Mouse (Mus musculus) thymus, postnatal 25 days (tissue): Measurements from ENCODE around the gene Fah.

Experiments used
- DNase-seq: peaks from one replicate; pipeline ENCODE4 v3.0.0; 2022

Gene Fah

DNA sequence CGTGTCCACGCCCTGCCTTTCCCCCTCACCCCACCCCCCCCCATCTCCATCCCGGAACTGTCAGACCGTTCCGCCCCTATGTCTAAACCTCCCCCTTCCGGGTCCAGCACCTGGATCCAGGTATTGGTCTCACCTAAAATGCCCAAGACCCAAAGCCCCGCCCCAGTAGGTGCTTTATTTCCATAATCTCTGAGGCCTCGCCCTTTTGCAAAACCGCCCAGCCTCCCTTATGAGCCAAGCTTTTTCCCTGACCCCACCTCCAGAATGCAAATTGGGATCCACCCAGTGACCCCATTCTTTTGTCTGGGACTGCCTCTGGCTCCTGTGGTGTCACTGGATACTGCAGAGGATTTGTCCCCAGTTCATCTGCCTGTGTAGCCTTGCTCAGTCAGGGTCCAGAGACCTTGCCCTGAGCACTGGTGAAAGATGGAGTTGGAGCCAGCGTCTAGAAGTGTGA lies at the start of gene Fah:
TSS of gene Fah (minus strand) at position 430 of the 457 bp plus-strand sequence.
- no peak for DNase-seq

DNA sequence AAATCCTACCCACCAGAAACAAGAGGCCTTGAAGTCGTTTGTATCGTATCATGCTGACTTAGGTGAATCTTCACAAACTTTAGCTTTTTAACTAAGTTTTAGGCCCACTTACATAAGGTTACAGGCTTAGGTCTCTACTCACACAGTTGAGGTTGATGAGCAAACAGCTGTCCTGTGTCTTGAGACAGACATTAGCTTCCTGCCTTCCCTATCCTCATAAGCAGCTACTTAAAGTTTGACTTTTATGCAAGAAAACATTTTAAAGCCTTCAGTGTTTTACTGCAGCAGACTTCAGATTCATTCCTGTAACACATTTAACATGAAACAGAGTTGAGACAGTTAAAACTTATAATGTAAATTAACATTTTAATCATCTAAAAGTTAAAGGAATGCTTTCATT lies 46.2 kb upstream of the Fah start:
- no peak for DNase-seq

DNA sequence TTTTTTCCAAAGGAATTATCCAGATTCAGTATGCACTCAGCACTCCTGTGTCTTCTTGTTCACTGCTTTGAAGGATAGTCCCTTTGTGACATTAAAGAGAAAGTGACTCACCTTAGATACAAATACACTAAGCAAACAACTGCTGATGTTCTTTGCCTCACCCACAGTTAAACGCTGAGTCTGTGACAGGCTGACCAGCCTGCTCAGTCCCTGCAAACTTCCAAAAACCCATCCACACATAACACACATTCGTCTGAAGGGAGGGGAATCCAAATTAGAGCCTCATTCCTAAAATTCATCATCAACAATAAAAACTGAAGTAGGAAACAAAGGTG lies 45.4 kb upstream of the Fah start:
- DNase-seq, result no peak

DNA sequence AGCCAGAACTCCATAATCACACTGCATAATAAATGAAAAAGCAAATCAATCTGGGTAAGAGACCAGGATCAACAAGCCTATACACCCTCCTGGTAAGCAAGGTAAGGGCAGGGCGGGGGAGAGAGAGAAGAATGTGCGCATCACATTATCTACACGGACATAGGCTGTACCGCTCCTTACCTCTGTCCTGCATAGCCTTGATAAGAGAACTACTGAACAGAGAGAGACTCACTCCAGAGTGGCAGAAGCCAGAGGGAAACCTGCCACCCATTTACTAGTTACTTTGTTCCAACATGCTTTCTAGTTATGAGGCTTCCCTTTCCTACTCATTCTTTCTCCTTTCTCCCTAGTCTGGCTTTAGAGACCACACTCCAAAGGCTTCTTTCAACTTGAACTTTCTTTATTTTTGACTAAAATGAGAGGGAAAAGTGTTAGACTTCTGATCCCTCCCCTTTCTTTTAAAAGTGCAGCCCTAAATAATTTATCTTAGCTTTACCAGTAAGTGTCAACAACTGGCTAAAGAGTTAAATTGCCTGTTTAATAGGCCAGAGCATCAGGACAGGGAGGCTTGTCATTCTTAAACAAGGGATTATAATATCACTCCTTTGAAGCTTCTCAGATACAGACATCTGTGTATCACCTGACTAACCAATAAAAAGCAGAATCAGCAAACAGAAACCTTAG lies 44.9 kb upstream of the Fah start:
- DNase-seq, result no peak

DNA sequence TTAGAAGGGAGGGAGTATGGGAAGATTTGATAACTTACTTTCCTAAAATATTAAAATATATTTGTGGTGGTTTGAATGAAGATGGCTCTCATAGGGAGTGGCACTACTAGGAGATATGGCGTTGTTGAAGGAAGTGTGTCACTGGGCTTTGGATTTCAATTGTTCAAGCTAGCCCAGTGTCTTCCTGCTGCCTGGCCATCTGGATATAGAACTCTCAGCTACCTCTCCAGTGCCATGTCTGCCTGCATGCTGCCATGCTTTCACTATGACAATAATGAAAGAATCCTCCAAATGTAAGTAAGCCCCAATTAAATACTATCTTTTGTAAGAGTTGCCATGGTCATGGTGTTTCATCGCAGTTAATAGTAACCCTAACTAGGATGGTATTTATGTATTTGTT lies 42.5 kb upstream of the Fah start:
- DNase-seq, result no peak

DNA sequence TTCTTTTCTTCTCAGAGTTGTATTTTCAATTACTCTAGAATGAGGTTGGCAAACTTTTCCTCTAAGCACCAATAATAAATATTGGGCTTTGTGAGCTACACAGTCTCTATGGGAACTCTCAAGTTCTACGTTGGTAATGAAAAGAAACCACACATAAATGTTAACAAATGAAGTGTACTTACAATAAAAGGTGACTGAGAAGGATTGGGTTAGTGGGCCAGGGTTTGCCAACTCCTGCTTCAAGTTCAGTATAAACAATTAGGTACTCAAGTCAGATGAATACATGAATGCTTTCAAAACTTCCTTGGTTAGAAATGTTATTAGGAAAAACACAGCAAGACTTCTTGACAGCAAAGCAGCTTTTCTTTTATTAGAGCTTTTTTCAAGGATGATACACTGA lies 39.7 kb upstream of the Fah start:
- DNase-seq, result no peak

DNA sequence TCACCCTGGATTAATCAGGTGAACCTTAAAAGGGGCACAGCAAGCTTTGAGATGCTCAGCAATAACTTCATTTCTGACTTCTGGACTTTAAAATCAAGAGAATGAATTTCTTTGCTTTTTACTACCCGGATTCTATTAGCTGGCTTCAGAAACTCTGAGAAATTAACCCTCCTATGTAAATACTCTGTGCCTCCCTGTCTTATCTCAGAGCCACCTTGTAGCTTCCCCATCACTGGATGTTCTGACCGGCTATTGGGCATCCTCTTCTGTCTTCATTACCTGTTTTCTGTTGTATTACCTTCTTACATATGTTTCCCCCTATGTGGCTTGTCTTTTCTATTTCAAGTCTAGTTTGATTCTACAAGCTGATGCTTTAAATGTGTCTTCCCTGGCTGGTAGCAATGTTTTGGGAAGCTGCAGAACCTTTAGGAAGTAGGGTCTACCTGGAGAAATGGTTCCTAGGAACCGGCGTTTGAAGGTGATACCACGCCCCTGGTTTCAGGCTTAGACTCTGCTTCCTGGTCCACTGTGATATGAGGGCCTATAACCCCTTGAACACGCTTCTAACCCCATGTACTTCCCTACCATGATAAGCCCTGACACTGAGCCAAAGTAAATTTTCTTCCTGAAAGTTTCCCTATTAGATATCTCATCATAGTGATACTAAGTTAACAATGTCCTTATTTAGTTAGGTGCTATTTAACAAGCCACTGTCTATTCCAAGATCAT lies 36.9 kb upstream of the Fah start:
- no peak for DNase-seq

DNA sequence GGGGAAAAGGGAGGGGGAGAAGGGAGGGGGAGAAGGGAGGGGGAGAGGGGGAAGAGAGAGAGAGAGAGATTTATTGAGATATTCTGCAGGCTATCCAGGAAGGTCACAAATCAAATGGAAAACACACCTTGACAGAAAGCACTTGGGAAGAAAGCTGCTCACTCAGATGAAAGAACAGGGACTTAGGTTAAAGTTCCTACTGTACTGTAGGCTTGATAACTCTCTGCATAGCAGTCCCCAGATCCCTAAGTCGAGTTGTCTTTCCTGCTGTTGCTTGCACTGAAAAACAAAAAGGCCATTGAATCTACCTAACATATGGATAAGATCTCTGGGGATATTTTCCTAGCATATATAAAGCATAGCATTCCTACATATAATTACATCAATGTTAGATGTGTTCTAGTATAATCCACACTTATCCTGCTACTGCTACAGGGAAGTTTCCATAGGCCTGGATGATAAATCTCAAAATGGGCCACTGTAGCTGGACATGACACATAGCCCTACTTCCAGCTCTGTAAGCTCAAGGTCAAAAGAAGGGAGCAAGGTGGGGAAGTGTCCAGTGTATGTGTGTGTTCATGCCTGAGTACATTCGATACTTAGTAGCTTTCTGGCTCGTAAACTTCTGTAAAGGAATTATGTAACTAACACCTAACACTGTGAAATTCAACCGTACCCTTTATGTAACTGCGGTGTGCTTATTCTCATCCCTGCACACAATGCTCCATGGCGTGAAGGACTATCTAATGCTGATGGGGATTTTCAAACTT lies 35.8 kb upstream of the Fah start:
- DNase-seq, result no peak

DNA sequence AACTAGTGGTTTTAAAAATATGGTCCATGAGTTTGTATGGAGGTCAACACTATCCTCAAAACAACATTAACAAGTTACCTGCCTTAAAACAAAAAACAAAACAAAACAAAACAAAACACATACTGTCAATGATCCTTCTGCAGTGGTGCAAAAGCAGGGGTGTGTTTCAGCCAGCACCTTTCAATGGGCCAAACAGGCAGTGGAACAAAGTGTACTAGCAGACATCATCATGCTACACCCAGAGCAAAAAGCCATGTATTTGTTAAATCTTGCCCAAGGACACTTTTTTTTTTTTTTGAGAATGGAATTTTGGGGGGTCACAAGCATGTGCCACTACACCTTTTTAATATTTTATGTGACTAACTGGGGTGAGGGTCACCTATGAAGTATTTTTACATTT lies 30.4 kb upstream of the Fah start:
- no peak for DNase-seq

DNA sequence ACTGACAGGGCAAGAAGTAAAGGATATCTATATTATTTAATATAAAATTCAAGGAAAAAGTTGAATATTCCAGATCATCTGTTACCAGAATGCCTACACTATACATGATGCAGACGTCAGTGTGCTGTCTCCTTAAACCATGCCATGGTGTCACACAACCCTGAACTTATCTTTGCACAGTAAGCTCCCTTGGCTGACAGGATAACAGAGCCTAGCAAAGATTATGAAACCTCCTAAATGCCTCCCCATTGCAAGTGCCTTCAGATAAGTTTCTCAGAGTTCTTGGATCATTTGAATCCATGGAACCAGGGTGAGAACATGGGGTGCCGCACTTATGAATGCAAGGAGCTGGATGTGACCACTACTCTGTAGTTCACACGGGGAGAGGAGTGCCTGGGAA lies 25.4 kb upstream of the Fah start:
- DNase-seq, result no peak

DNA sequence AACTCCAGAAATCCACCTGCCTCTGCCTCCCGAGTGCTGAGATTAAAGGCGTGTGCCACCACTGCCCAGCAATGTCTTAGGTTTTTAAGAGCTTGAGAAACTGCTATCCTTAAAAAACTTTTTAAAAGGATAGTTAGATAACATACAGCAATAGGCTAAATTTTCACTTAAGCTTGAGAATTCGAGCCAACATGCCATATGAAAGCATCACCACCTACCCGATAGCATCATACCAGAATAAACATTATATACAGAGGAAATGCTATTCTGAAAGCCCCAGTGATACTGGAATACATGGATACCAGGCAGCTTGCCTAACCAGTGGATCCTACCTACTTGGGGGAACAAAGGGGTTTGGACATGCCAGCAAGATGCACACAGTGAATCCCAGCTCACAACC lies 17.2 kb upstream of the Fah start:
- no peak for DNase-seq

DNA sequence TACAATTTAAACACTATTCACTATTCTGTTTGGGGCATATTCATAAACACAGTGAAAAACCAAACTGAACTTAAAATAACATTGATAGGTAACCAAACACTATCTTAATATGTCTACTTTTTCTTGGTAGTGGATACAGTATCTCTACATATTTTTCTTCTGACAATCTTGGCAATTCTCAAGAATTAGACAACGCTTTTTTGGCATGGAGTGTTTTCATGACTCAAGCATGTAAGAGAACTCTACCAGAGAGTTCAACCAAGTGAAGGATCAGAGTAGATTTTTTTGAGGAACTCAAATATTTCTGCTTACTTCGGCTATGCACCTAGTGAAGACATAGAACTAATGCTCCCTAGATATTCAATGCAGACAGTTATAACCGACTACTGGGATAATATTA lies 14.4 kb upstream of the Fah start:
- no peak for DNase-seq

DNA sequence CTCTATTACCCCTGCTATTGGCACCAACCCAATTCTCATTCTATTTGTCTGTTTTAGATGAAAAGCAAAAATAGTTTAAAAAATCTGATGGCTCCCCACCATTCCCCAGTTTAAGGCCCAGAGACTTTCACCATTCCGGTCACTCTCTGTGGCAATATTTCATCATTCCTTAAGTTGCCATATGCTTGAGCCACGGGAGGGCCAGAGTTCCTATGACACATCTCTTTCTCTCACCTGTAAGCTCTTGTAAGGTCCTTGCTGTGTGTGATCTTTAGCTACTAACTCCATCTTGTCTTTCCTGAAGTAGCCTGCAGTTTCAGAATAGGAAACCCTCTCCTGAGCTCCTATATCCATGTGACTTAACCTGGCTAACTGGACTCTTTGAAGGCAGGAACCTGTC lies 12.4 kb upstream of the Fah start:
- DNase-seq, result no peak

DNA sequence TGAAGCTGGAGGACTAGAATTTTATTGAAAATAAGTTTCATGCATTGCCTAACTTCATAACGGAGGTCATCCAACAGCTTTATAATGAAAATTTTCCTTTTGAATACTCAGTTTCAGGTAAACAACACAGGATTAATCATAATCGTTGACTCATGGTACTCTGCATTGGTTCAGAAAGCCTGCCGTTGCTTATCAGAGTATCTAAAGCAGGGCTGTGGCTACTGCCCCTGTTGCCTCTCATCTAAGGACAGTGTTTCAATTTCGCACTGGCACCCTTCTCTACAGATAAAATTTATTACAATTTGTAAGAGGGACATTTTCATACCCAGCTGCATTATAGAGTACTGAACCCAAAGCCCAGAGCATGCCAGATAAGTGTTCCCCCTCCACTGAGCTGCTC lies 5.9 kb upstream of the Fah start:
- no peak for DNase-seq

DNA sequence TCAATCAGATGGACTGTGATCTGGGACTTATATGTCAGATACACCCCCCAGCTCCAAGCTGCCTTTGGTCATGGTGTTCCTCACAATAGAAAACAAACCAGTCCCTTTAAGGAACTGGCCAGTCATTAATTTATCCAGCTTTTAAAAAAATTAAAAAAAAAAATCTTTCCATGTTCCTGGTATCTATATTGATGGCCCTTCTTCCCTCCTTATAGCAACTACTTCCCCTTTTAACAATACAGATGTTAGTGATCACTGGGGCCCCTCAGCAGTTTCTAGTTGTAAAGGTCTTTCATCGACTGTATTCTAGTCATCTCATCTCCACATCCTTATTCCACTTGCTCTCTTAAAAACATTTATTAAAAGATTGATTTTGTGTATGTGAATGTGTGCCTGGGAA lies 5.1 kb upstream of the Fah start:
- no peak for DNase-seq

DNA sequence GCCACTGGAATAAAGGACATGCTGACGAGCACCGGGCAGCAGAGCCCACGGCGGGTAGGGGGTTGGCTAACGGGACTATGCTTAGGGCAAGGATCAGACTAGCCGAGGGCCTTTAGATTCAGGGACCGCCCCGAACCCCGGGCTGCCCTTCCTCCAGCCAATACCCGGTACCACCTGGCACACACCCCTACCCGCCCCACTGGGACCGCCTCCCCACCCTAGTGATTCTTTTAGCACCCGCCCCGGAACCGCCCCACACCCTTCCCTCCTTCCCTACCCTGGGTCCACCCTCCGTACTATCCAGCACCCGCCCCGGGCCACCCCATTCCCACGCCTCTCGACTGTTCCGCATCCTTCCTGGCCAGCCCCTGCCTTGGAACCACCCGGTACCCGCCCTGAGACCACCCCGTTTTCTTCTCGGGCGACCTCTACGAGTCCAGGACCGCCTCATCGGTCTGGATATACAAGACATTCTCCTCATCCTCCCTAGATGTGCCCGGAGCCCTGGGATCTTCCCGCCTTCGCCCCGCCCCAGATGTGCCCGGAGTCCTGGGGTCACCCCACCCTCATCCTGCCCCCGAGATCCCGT lies 724 bp downstream of the Fah start:
- peak; percentile 33 for DNase-seq

DNA sequence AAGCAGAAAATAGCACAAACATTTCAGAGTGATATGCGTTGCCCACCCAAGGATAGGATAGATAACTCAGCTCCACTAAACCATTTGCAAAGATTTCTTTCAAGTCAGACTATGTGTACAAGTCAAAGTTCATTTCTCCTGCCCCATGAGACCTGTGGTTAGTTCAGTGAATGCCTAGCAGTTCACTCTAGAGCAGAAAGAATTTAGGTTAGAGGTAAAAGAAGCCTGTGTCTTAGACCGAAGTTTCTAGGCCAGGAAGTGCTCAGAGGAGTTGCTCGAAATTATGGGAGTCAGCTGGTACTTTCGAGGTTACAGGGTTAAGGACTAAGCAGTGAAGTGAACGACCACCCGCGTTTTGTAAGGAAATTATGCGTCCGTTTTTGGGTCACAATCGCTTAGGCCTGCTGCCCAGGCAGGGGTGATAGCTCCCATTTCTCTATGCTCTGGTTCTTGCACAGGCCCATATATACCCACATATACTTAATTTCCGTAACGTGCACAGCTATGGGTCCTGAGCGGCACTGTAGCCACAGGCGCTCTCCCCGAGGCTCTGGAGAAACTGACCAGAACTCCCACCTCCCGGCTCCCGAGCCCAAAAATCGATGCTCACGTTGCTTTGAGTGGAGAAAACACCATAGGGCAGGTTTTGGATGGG lies 1.4 kb downstream of the Fah start:
- peak; percentile 2 for DNase-seq

DNA sequence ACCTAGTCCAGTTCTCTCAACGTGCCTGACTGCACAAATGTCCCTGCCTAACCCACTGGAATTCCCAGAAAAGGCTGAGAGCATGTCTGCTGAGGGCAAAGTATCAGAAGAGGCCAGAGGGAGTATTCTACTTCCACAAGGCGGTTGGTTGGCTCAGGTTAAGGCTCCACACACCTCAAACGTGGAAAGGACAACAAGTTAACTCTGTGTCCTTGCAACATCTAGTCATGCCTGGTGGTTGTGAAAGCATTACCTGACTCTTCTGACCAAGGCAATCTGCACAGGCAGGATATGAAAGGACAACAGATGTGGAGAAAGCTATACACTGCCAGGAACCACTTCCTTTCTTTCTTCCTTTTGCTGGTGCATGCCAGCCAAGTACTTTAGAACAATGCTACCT lies 2.0 kb downstream of the Fah start:
- no peak for DNase-seq

DNA sequence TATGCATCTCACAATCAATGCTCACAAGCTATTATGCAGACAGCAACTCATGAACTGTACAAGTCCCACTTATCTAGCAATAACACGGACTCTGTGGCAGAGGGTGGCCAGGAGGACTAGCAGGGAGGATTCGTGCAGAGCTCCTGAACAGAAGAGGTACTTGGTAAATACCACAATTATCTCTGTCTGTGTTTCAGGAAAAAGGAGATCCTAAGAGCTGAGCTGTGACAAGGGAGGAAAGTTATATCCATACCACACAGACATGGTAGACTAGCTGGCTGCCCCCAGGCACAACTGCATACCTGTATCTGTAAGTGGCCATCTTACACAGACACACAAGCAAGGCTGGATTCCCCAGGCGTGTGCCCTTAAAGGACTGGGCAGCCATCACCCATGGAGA lies 5.2 kb downstream of the Fah start:
- no peak for DNase-seq

DNA sequence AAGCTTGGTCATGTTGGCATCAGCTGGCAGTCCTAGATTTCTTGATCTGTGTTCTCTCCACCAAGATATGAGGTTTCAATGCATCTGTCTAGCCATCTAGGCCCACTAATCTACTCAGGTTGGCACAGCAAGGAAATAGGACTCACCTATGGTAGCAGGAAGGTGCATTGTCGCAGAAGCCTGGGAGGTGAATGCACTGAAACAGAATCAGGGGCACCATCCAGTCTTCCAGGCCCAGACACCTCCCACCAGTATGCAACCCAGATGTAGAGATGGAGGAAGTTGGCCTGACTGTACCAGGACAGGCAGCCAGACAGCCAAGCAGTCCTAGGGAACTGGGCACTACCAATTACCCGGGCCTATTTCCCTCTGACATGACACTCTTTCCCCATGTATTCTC lies 5.9 kb downstream of the Fah start:
- no peak for DNase-seq

DNA sequence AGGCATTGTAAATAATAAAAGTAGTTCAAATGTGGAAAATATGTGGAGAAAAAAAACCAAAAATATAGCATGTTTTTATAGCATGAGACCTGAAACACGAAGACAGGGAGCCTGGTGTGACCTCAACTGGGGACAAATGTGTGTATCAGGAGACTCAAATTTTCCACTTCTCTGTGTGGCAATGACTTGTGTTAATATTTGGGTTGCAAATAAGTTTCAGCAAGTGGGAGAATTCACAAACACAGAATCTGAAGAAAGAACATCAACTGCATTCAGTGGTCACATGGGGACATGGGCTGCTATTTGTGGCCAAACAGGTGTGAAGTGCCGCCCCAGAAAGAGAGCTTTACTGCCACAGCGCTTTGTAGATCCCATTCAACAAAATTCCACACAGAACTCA lies 9.9 kb downstream of the Fah start:
- DNase-seq, result no peak

DNA sequence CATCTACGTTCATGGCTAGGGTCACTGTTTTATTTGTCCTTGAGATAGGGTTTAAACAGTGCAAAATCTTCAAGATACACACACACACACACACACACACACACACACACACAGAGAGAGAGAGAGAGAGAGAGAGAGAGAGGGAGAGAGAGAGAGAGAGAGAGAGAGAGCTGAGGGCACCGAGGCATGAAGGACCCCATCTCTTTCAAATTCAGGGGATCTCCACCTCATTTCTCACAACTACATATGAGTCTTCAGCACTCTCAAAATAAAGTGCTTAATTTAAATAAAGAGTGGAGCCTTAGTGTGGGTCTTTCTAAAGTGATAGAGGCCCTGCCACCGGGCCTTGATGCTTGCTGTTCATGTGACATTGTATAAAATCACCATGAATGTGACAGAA lies 10.5 kb downstream of the Fah start:
- DNase-seq, result no peak

DNA sequence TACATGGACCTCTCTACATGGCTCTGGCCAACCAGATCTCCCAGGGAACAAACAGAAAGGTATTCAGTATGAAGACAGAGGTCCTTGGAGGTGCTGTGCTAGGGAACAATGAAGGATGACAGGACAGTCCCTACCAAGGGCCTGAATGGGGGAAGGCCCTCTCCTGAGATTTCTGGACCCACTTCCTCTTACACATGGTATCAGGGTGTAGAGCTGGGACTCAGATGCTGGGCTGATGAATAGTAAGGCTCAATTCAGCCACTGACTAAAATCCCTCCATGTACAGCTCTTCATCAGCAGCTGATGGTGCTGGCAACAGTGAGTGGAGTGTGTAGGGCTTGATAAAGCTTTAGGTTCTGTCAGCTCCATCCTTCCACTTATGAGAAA lies 11.6 kb downstream of the Fah start:
- no peak for DNase-seq
